Mouse (Mus musculus) CD4-positive helper T cell, adult 2 months (primary cell): ENCODE results near the gene Lrmda.
"Not testable (repeated sequence)": the region's sequence is repeated elsewhere in the genome, so short reads cannot be mapped to it uniquely, and the experiment has no call there.

ENCODE experiments used
- DNase-seq: peaks from one replicate; pipeline ENCODE4 v3.0.0-alpha.2; 2012; ENCODE audit warnings: low read depth, missing footprints, low spot score

The Lrmda gene

GRCm38 (mm10) chr14:22587285-22587957, 567.9 kb downstream of the Lrmda start:
- DNase-seq, result no peak

- no peak for DNase-seq
Observed at GRCm38 (mm10) chr14:22587958-22588296, 568.4 kb downstream of the Lrmda start.

GRCm38 (mm10) chr14:22588394-22588793, 568.9 kb downstream of the Lrmda start:
- not testable (repeated sequence) for DNase-seq

- DNase-seq, result no peak
Observed at GRCm38 (mm10) chr14:22589503-22590215, 570.1 kb downstream of the Lrmda start.

- no peak for DNase-seq
Observed at GRCm38 (mm10) chr14:22591186-22591585, 571.7 kb downstream of the Lrmda start.

GRCm38 (mm10) chr14:22597508-22597907, 578.0 kb downstream of the Lrmda start:
- no peak for DNase-seq

DNA sequence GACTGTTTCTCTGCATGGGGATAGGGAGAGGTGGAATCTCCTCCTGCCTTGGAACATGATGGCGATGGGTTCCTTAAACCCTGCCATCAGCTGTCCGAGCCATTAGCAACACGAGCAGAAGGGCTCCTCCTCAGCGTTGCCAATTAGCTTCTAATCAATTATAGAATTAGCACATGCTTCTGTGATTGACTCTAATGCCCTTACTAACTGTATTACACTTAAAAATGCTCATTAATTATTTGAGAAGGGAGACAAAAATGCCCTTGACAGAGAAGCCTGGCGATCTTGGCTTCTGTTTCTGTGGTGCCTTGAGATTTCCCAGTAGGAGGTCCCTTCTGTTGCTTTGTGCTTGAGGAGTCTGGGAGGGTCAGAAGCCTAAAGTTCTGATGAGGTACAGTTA, 579.1 kb downstream of the Lrmda start:
- no peak for DNase-seq

- DNase-seq, result no peak
Observed at GRCm38 (mm10) chr14:22600166-22600565, 580.7 kb downstream of the Lrmda start.

GRCm38 (mm10) chr14:22602308-22602707, 582.8 kb downstream of the Lrmda start:
- DNase-seq, result no peak

DNA sequence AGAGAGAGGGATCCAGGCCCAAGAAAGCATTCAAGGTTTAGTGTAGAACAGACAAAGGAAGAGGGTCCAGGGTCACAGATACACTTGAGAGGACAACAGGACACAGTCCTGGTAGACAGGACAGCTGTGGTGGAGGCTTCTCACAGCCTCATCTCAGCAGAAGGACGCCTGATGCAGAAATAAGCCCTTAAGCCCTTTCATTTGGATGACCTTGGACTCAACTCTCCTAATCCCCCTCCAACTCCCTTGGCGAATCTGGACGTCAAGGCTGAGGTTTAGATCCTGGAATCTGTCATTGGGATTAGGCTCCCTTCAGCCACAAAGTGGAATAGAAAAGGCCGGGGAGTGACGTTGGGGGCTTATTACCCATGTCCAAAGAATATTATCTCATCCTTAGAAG, 589.1 kb downstream of the Lrmda start:
- no peak for DNase-seq

- DNase-seq, result no peak
Observed at GRCm38 (mm10) chr14:22609261-22610245, 590.0 kb downstream of the Lrmda start.

GRCm38 (mm10) chr14:22611011-22611410, 591.5 kb downstream of the Lrmda start:
- DNase-seq, result no peak

GRCm38 (mm10) chr14:22620191-22620590, 600.7 kb downstream of the Lrmda start:
- DNase-seq, result no peak

DNA sequence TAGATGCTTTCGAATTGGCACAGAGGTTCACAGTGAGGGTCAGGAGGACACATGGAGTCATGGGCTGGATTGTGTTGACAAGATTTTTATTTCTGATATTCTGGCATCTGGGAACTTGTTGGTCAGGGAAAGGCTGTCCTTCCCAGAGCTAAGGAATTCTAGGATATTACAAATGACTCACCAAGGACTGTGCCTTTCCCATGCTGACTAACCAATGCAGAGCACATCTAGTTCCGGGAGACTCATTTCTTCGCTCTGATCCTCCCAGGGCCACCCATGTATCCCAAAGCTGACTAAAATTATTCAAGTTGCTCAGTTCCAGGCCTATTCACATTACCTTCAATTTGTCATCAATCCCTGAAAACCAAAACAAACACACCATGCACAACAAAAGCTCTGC, 602.4 kb downstream of the Lrmda start:
- DNase-seq, result no peak

DNA sequence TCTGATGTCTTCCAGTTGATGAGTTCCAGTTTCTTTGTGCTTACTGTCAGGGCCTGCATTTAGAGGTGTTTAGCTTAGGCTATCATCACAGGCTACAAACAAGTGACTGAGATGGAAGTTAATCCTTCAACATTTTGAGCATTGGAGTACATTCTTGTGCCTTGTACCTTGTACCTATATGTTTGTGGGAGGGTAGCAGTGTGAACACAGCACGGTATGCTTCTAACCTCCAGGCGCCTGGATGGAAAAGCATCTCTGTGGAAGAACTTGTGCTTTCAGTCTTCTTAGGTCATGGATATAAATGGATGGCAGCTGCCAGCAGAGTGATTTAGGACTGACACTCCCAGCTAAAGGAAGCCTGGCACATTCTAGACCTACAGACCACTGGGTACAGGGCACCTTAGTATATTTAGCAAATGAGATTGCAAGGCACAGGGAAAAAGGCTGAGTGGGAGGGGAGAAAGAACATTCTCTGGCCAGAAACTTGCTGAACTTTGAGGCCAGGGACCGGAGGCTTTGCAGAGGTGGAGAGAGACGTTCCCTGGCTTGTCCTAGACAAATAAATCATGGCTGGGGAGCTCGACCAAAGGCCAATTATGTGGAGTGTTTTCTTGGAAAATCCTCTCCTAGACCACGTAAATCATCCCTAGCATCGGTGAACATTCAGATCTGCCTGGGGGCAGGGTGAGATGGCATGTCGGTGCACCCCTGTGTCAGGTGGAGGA, 607.8 kb downstream of the Lrmda start:
- no peak for DNase-seq

DNA sequence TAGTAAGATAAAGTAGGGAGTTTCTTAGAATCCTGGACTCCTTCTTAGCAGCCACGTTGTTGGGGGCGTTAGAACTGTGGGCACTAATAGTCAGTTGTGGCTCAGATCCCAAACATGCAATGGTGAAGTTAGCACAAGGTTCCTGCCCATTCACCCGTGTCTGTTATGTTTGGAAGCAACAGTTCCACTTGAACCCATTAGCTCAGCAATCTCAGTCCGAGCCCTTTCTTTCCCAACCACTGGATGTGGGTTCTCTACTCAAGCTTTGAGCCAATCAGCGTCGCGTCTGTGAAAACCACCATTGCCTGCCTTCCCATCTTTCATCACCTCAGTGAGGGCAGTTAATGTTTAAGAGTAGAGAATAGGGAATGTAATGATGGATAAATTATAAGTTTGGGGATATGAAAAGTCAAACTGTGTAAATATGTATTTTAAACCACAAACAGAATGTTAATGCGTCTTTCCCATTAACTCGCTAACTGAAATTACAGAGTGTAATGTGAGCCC, 610.9 kb downstream of the Lrmda start:
- no peak for DNase-seq

GRCm38 (mm10) chr14:22633612-22634011, 614.1 kb downstream of the Lrmda start:
- no peak for DNase-seq

DNA sequence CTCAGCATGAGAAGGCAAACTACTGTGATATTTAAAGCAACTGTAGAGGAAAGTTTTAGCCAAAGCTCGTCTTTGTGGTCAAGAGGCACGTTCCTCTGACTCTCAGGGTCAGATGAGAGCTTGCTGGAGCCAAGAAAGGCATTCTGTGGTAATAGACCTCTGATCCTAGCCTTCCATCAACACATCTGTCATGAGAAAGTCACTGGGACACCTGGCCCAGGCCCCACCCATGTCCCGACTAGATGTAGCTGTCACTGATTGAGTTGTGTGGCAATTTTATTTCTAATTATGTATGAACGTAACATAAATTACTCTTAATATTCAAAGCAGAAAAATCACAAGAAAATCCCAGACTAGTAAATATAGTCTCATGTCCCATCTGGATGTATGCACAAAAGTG, 624.0 kb downstream of the Lrmda start:
- no peak for DNase-seq

DNA sequence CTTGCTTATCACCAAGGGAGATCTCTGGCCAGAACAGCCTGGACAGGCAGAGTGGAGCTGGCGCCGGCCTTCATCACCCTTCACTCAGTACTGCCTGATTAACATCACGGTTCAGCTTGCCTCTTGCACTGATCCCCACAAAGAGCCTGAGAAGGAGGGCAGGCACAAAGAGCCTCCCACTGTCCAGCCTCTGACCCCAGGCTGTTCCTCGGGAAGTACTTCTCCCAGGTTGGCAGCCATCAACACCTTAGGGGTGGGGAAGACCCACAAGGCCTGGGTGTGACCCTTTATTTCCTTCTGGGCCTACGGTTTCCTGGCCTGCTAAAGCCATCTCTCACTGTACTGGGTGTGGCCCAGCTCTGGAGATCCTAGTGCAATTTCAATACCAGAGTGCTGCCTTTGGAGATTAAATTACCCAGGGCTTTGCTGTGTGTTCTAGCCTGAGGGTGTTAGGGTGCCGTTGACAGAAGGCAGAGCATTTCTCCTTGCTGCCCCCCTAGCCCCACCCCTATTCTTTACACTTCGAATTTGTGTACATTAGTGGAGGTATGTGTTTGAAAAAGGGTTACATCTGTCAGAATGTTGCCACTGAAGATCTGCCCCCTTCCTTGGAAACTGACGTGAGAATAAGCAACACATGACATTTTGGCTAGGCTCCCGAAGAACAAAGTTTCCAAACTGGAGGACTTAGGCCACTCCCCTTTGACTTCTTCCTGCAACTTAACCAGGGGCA, 628.5 kb downstream of the Lrmda start:
- DNase-seq, result no peak

DNA sequence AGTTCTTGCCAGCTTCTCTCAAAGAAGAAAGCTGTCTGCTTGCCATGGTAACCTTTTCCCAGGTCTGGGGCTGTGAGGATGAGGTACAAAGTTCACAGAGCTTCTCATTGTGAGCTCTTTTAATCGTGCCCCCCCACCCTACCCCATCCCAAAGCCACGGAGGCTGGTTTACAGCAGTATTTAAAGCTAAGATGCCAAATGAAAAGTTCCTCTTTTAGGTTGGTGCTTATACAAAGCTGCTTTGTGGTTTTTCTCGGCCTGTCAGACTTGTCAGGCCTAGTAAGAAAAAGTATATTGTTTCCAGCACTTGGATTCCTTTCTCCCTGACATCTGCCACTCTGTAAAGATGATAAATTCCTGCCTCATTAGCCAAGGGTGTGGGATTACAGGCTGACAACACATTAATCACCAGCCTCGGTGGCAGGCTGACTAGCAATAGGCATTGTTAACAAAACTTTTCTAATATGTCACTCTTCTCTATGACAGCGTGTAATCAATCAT, 629.9 kb downstream of the Lrmda start:
- DNase-seq, result no peak
